Mouse (Mus musculus): ENCODE data around the gene Fam133b.
"Not testable (repeated sequence)": the region's sequence is repeated elsewhere in the genome, so short reads cannot be mapped to it uniquely, and the experiment has no call there.

The Fam133b gene

DNA sequence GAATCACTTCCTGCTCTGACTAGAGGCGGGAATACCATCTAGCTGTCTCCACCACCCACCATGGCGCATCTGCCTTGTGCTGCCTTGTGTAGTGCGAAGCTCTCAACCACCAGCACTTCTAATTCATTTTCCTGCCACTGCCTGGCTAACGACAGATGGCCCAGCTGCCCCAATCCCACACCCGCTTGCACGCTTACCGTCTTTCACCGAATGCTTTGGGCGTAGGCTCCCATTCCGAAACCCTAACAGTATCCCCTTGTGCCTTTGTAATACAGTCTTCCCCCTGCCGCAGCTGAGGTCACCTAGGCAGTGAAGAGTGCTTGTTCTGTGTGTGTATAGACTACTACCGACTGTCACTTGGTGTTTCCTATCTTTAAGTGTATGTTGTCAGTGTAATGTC lies 21.9 kb upstream of the Fam133b start:
- no peak for DNase-seq

DNA sequence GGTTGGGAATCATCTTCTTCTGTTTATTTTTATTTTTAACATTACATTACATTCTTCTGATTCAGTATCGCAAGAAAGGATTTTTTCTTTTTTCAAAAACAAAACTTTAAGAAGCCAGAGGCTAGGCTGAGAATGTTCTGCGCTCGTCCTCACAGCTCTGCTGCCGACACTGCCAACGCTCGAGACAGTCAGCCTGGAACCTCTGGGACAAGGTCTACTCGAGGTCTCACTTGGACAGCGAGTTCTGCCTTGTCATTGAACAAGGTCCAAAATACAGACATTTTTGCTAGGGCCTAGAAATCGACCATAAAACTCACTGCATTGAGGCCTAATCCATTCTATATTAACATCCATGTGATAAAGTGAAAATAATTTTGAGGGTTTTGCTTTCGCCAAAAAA lies 20.8 kb upstream of the Fam133b start:
- peak; percentile 59 for DNase-seq

DNA sequence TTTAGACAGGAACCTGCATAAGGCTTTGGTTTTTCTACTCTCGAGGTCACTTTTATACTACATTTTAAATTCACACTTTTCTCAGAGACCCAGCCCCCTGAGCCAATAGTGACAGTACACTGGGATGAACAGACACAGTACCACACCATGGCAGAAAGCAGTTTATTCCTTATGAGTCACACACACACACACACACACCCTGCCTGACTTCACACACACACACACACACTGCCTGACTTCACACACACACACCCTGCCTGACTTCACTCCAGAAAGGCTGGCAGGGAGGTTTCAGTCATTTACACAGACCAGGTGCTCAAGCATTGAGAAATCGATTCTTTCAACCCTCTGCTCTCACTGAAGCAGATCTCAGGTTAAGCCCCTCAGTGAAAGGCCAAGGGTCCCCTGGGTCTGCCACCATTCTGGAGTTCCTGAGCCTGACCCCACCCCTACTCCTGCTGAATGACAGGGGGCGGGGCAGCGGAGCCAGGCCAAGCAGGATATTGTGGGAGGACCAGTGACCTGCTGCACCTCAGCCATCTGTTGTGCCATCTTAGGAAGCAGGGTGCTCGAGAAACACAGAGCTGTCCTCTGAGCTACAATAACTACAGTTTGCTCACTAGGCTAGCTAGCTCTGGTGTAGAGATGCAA lies 16.5 kb upstream of the Fam133b start:
- no peak for DNase-seq

DNA sequence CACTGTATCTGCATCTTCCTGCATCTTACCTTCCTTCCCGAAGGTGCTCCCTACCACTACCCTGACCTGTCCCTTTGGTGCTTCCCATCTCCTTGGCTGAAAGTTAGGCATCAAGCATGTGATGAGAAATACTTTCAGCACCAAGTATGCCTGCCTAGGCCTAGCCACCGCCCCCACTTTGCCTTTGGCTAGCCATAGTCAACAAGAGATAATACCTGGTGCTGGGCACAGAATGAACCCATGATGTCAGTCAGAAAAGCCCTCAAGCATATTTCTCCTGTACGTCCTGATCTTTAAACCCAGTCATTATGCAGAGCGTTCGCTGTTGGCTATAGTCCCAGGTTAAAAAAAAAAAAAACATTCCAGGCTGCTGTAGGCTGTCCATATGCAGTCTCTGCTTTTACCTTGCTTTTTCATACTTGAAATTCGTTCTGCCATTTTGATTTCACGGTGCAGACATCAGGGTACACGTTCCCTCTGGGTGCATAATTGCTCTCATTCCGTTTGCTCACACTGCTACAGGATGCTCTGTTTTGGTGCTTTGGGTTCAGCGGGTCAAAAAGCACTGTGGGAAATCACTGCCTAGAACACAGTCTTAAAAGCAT lies 13.9 kb upstream of the Fam133b start:
- DNase-seq = no peak

DNA sequence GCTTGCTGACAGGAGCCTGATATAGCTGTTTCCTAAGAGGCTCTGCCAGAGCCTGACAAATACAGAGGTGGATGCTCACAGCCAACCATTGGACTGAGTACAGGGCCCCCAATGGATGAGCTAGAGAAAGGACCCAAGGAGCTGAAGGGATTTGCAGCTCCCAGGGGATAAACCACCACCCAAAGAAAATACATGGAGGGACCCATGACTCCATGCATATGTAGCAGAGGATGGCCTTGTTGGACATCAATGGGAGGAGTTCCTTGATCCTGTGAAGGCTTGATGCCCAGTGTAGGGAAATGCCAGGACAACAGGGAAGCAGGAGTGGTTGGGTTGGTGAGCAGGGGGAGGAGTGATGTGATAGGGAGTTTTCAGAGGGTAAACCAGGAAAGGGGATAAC lies 11.6 kb upstream of the Fam133b start:
- not testable (repeated sequence) for DNase-seq

DNA sequence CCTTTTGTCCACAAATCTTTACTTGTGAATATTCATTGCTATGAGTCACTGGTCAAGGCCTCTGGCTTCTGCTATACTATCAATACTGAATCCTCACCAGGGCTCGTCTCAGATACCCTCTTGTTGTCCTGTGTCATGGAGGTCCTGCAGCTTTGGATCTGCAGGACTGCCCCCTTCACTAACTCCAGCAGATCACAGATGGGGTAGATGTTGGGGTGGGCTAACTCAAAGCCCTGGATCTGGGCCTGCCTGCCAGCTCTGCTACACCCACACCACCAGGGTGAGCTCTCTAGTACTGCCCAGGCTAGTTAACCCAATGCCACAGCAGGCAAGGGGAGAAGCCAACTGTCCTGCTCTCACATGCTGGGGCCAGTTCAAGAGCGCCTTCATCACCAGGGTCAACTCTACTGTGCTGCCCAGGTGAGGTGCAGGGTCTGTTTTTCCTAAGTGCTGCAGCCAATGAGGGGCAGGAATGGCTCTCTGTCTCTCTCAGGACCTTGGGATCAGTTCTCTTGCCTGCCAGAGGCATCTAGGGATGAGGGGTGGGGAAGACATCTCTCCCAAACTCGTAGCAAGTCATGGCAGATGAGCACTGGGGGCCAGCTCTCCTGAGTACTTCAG lies 6.9 kb upstream of the Fam133b start:
- no peak for DNase-seq

DNA sequence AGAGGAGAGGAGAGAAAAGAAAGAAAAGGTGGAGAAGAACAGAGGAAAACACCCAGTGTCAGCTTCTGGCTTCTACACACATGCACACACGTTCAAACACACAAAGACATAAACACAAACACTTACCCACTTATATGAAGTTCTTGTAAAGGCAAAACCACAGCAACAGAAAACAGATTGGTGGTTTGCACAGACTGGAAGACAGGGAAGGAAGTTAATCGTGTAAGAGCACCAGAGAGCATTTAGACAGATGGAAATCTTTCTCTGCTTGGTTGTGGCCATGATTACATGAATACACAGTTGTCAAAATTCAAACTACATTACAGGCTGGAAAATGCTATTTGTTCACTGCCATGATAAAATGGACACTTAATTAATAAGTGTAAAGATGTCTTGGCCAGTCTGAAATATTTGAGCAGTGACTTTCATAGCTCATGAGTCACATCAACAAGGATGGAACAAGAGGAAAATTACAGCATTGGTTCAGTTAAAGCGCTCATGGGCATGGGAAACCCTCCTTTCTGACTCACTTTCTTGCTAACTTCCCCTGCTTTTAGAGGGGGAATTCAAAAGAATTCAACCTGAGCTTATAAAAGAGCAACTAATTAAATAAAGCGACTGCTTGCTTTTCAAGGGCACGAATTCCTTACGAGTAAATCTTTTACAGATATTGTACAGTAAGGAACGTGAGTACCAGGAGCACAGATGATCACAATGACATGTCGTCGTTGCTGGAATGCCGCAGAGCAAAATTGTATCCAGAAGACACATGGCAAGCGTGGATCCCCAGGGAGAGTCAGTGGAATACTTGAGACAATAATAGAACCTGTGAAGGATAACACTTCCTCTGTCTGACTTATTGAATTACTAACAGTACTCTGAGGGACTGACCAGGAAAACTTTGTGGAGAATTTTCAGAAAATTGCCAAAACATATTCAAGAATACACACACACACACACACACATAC lies 4.8 kb upstream of the Fam133b start:
- no peak for DNase-seq

DNA sequence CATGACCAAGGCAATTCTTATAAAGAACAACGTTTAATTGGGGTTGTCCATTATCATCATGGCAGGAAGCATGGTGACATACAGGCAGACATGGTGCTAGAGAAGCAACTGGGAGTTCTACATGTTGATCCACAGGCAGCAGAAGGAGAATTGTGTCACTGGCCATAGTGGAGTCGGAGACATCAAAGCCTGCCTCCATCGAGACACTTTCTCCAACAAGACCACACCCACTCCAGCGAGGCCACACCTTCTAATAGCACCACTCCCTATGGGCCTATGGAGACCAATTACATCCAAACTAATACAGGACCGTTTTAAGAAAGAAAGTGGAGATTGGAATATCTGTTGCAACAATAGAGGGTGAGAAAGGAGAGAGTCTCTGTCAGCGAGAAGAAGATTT lies 1.8 kb upstream of the Fam133b start:
- DNase-seq = no peak

DNA sequence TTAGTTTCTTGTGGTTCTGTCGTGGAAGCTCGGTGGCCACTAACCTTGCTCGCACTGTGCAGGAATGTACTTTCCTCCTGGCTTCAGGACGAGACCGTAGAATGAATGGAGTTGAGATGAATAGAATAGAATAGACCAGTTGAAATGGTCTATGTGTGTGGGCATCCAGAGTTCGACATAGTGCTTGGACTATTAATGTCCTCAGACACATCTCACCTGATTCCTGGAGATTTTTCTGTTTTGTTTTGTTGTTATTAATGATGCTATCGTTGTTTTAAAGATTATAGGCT lies 792 bp downstream of the Fam133b start:
- DNase-seq = no peak

DNA sequence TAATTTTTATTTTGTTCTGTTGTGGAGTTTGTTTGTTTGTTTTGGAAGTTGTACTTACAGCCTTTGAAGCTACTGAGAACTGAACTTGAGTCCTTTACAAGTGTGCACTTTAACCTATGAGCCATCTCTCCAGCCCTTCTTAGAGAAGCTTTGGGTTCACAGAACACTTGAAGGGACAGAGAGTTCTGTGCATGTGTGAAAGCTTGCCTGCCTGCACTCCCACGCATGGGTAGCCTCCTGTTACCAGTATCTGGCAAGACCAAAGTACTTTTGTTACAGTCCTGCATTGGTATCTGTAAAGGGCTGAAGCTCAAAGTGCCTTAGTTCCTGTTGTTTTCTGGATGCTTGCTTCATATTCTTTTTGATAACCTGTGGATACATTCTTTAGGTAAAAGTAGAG lies 2.6 kb downstream of the Fam133b start:
- DNase-seq = peak; percentile 91

DNA sequence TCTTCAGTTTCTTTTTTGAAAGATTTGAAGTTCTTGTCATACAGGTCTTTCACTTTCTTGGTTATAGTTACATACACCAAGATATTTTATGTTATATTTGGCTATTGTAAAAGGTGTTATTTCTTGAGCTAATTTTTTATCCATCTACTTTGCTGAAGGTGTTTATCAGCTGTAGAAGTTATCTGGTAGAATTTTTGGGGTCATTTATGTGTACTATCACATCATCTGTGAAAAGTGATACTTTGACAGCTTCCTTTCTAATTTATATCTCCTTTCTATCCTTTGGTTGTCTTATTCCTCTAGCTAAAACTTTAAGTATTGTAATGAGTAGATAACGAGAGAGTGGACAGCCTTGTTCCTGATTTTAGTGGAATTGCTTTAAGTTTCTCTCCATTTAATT lies 7.8 kb downstream of the Fam133b start:
- DNase-seq = no peak

DNA sequence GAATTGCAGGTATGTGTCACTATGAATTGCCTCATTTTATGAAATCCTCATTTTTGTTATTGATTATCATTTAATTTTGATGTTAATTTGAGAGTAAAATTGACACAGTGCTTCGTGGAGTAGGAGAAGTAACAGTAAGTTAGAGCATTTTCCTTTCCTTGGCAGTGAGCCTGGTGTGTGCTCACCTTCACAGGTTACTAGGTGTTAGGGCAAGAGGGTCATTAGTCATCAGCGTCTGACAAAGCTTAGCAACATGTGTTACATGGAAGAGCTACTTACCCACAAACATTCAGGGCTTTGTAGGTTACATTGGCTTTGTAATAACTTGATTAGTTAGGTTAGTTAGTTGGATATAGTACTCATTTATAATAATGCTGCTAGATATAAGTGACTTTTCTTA lies 10.6 kb downstream of the Fam133b start:
- DNase-seq = no peak

DNA sequence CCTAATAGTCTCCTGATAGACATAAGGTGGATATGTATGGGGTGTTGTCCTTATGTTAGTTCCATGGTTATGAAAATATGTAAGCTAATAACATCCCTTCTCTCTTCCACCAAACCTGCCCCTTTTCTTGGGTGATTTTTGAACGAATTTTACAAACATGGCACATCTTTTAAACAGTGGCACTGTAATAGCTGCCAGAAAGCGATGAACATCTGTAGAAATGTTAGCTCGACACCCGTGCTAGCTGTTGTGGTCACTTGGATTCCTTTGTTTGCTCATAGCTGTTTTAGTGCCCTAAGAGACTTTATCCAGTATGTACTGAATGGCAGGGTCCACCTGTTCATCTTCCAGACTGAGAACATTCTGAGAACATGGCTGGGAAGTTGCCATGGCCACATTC lies 27.6 kb downstream of the Fam133b start, which contains the start of gene 1700109H08Rik:
1700109H08Rik (plus strand) TSS at position 301 of the 400 bp plus-strand sequence.
- no peak for DNase-seq

DNA sequence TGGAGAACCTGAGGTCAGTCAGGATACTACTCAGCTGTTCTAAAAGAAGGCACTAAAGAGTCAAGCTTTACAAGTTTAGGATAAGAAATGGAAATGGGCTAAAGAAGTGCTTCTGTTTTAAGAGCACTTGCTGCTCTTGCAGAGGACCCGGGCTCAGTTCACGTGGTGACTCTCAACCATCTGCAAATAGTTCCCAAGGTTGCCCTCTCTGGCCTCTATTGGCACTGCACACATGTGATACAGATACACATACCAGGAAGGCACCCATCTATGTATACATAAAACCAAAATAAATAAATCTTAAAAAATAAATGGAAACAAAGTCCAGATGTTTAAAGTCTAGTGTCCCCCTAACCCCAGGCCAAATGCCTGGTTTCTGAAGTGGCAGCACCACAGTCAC lies 31.2 kb downstream of the Fam133b start:
- DNase-seq = no peak

DNA sequence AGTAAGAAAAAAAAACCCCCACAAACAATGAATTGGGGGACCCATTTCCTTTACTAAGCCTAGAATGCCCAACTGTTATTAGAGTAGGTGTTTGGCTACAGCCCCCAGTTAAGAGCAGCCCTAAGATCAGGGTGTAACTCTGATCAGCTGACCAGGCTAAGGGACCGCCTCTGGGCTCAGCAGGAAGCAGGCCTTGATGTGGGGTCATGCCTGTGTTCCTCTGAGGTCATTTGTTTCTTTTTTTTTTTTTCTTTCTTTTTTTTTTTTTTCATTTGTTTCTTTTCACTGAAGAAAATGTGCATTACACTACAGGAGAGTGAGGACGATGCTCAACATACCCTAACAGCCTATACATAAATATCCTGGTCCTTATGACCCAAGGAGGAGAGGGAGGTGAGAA lies 34.3 kb downstream of the Fam133b start:
- DNase-seq = no peak

DNA sequence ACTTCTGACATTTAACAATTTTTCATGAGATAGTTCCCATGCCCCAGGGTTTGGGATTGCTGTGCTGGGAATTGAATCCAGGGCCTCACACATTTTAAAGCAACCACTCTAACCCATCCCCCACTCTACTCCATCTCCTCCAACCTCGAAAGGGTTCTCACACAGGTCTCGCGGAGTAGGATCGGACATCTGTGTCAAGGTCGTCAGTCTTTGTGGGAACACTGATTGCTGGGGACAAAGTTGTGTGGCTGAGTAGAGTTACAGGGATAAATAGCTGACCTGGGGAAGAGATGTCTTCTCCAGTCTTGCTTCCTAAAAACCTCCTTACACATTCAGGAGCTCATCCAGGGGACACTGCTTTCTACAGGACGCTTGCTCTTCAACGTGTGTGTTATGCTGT lies 35.4 kb downstream of the Fam133b start:
- DNase-seq = no peak

DNA sequence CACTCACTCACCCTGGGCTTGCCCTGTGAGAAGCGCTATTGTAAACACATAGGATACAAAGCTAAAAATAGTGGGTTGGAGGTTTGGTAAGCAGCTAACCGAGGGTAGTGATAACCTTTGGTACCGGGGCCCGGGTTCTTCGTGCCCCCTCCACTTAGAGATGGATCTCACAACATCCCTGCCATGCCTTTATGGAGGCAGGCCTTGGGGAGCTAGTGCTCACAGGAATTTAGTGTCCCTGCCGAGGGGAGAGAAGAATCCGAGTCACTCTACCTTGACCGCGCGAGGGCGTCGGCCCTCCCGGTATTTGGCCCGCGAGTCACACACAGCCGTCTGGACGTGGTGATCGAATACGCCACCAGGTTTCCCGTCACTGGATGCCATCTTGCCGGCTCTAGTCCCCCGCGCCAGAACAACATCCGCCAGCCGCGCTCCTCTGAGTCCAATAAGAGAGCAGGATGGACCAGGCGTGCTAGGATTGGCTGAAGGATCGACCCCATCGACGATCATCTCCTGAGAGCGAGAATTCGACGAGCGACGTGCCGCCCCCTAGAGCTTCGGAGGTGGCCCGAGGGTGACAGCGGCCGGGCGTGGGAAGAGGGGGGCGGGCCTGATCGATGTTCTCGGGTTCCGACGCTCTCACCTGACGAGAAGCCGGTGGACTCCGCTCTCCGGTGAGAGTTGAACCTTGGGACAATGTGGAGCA lies 52.2 kb downstream of the Fam133b start, which contains the start of gene Pex1:
Pex1 (plus strand) TSS at position 374 of the 706 bp plus-strand sequence.
- DNase-seq = peak; percentile 98

DNA sequence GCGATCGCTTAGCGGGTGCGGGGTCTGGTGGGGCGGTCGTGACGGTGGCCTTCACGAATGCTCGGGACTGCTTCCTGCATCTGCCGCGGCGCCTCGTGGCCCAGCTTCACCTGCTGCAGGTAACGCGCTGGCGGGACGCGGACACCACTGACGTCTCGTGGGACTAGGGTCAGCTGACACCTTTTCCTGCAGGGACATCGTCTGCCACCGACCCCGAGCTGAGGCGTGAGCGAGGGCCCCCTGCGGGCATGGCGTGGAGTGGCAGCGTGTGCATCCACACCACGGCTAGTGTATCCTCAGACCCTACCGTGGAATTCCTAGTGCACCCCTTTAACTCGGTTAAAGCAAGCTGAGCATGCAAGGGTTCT lies 52.8 kb downstream of the Fam133b start, which contains the start of gene Rbm48:
Rbm48 (minus strand) TSS at position 187 of the 368 bp plus-strand sequence.
- peak; percentile 86 for DNase-seq

DNA sequence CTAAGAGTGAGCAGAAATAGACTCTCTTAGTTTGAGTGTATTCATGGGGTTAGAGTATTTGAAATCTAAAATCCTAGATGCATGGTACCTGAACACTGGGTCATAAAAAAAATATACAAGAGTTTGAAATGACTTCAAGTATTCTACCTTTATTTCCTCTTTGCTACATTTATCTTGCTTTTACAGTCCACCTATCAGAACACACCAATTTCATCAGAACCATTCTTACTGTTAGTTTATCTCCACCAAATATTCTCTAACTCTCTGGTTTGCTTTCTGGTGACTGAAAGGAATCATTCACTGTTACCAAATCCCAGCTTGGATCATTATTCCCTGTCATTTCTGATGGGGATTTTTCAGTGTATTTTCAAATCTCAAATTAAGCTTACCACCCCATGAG lies 53.5 kb downstream of the Fam133b start:
- DNase-seq = no peak

DNA sequence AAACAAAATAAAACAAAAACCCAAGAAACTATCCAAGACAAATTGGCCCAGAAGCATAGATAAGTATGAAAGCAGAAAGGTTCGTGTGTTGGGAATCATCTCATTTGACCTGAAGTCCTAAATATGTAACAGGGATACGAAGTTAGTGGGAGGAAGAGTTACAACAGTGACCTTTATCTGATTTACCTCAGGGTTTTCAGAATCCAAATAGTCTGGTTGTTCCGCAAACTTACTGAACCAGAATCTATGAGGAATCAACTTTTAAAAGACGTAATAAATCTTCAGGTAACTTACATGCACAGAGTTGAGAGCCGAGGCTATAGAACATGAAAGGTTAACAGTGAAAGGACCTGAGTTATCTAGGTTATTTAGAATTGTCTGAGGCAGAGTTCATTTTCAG lies 55.1 kb downstream of the Fam133b start:
- no peak for DNase-seq

DNA sequence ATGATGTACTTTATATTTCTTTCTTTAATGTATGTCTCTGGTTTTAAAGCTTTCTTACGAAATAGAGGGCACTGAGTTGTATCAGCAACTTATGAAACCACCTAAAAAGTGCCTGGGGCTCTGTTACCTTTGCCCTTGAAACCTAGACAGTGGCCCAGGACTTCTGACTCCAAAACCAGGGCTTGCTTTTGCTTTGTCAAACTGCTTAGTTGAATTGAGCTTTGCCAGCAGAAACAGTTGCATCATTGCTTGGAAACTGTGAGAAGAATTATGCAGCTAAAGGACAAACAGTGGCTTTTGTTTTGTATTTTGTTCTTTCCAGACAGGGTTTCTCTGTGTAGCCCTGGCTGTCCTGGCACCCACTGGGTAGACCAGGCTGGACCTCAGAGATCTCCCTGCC lies 56.7 kb downstream of the Fam133b start:
- DNase-seq = peak; percentile 24

DNA sequence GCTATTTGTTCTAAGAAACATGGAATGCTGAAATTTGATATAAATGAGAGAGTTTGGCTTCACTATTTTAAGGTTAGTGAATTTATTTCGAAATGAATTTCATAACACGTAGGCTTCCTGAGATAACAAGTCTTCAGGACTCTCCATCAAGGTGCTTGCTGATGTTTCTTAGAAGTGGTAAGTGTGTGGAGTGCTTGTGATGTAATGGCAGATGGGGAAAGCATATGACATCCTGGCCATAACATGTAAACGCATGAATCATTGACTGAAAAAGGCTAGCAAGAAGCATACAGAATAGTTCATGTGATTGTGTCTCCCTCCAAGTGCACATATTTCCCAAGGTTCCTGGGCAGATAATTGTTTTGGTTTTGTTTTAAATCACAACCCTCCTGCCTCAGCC lies 57.2 kb downstream of the Fam133b start:
- no peak for DNase-seq

DNA sequence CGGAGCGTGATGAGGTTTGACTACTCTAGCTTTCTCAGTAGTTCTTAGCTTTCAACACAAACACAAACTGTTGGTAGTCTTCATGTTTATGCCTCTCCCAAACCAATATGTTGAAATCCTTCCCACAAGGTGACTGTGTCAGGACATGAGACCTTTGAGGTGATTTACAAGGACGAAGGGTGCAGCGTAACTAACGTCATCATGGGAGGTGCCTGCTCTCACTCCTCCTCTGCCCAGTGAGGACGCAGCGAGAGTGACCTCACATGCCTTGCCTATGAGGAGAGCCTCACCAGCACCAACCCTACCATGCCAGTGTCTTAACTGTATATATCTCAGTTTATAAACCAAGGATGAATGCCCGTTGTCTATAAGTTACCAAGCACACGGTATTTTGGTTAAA lies 63.5 kb downstream of the Fam133b start:
- DNase-seq = no peak
